Mouse (Mus musculus) left cerebral cortex, adult 18-20 months (tissue): Measurements from ENCODE around the gene Tprn. TPM values are rescaled to one million over a fixed set of nuclear protein-coding genes. Genes with fewer than 3 reads are reported as not detected.

ENCODE experiments used
- DNase-seq, 2 experiments: peaks; one replicate each; pipeline ENCODE4 v3.0.0; 2021 to 2022; ENCODE audit warnings: low spot score in 2 of 2, mixed read lengths in 1 of 2
- total RNA-seq, 2 experiments: library from RNA; stranded (reverse); gene quantifications; 2 replicates each; pipeline ENCODE4 v1.2.3; 2021

Gene Tprn
- total RNA-seq, 2 experiments from 2014 or later: 13.7 to 17.9 TPM

- no peak for DNase-seq
Measured at GRCm38 (mm10) chr2:25263623-25264285, 1.3 kb downstream of the Tprn start.

DNA sequence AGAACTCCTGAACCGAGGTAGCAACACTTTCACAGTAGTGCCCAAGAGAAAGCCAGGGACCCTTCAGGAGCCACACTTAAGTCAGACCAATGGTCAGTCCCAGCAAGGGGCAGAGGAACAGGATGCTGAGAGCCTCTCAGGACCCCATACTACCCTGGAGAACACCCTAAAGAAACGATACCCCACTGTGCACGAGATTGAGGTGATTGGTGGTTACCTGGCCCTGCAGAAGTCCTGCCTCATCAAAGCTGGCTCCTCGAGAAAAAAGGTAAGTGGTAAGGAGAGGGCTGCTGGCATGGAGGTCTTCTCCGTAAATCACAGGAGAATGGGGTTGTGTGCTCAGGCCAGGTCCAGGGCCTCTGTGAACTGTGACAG is 1.9 kb downstream of the Tprn start:
- DNase-seq: no peak

GRCm38 (mm10) chr2:25264851-25265250 is 2.4 kb downstream of the Tprn start:
- no peak for DNase-seq

DNA sequence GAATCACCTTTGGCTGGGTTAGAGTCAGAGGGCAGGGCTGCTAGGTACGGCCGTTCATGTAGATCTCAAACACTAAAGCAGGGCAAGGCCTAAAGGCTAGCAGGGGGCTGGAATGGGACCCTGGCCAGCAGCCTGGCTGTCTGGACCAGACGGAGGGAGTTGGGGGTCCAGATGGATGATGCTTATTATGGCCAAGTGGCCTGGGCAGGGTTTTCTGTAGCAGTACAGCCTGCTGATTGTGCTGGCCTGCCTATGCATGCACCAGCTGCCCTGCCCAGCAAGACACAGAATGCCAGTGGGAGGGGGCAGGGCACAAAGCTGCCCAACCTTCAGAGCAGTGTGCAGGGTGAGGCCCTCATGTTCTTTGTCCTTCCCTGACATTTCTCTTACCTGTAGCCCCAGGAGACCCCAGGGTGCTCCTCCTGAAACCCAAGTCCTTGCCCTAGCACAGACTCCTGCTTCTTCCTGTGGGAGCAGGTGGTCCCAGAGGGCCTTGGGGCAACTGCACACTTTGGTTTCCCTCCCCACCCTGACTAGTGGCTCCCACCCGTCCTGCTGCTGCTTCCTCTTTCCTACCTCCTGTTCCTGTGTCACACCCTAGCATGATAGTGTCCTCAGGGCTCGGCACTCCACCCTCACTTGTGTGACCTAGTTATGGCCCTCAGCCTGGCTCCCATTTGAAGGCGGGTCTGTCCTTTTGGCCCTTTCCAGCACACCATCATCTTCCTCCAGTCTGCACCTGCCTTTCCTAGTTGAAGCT is 3.7 kb downstream of the Tprn start:
- no peak for DNase-seq

GRCm38 (mm10) chr2:25266720-25267119 is 4.3 kb downstream of the Tprn start:
- DNase-seq: peak in 1 of 2 experiments; percentile 35

DNA sequence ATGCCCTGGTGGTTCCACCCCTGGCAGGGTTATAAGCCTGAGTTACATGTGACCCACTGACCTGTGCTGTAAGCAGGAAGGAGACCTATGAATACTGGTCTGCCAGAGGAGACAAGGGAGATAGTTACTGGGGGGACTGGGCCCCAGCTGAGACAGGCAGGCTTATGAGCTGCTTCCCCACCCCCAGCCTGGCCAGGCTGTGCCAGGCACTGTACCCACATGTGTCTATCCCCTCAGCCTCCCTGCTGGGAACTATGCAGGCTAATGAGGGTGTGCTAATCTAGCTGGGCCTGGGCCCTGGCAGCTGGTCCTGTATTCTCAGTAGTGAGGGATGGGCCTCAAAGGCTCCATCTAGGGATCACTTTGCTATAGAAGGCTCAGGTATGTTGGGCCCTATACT is 4.8 kb downstream of the Tprn start:
- DNase-seq: no peak

DNA sequence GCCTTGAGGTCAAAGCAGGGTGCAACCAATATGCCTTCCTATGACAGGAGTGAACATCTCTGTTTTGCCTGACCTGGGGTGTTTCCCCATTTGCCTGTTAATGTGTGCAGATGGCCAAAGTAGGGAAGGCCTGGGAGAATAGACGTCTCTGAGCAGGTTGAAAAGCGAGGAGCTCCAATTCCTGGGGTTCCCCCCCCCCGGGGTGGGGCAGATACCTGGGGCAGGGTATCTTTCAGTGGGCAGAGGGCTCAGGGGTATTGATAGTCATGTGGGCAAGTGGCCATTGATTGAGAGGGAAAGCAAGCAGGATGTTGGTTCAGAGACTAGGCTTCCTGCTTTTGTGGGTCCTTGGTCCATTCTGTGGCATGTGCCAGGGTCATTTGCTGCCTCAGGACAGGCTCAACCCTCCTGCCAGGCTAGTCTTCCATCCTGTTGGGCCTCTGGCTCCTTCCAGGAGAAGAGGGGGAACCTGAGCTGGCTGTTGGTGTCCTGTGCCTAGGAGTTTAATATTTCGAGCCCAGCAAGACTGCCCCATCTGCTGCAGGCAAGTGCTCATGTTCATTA is 5.4 kb downstream of the Tprn start:
- DNase-seq: no peak

GRCm38 (mm10) chr2:25271827-25272511 is 9.6 kb downstream of the Tprn start, which contains the start of the genes Ssna1 and Anapc2:
Ssna1 (minus strand) TSS chr2:25272438.
Anapc2 (plus strand) TSS chr2:25272478.
- peak; percentile 98 to 99 for DNase-seq

DNA sequence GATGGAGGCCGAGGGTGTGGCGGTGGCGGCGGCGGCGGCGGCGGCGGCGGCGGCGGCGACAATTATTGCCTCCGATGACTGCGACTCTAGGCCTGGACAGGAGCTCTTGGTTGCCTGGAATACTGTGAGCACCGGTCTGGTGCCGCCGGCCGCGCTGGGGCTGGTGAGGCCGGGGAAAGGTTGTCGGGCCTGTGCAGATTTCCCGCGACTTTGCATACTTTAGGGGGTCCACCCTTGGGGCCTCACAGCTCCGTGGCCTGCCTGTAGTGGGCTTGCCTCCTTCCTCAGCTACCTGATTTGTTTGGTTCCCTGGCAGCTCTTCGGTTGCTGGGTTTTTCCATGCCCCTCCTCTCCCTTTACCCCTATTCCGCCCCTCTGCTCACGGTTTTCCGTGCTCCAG is 10.1 kb downstream of the Tprn start:
- no peak for DNase-seq

DNA sequence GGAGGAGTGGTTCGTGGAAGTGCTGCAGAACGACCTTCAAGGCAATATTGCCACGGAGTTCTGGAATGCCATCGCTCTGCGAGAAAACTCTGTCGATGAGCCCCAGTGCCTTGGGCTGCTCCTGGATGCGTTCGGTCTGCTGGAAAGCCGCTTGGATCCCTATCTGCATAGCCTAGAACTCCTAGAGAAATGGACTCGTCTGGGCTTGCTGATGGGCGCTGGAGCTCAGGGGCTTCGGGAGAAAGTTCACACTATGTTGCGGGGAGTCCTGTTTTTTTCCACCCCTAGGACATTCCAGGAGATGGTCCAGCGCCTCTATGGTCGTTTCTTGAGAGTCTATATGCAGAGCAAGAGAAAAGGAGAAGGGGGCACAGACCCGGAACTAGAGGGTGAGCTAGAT is 10.6 kb downstream of the Tprn start:
- no peak for DNase-seq

GRCm38 (mm10) chr2:25278928-25279882 is 16.8 kb downstream of the Tprn start:
- peak; percentile 73 to 79 for DNase-seq

DNA sequence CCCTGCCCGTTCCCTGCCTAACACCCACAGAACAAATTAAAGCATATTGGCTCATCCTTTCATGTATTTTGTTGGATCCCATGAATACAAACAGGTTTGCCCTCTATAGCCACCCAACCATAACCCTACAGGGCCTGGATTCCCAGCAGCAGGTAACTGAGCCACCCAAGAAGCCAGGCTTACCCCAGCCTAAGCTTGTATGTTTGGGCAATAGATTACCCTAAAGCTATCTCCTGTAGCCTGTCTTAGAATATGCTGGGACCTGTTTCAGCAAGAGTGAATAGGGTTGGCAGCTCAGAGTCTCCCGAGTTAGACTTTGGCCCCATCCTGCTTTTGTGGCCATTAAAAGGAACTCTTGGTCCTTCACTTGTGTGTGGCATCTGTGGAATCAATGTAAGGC is 23.1 kb downstream of the Tprn start:
- DNase-seq: no peak

DNA sequence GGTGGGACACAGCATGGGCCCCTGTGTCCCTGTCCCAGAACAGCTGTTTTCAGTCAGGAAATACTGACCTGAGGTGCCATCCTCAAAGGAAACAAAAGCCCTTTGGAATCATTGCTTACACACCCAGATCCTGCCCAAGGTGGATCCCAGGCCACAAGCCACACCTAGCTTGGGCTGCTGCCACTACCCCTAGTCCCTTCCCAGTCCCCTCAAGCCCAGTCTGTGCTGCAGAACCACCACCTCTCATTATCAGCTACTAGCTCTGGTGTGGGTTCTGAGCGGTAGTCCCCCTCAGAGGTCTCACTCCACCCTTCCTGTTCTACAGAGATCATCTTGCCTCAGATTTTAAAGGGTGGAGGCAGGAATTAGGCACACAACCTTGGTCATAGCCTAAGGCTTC is 23.9 kb downstream of the Tprn start:
- no peak for DNase-seq

- DNase-seq: no peak
Measured at GRCm38 (mm10) chr2:25286837-25287636, 24.6 kb downstream of the Tprn start.

DNA sequence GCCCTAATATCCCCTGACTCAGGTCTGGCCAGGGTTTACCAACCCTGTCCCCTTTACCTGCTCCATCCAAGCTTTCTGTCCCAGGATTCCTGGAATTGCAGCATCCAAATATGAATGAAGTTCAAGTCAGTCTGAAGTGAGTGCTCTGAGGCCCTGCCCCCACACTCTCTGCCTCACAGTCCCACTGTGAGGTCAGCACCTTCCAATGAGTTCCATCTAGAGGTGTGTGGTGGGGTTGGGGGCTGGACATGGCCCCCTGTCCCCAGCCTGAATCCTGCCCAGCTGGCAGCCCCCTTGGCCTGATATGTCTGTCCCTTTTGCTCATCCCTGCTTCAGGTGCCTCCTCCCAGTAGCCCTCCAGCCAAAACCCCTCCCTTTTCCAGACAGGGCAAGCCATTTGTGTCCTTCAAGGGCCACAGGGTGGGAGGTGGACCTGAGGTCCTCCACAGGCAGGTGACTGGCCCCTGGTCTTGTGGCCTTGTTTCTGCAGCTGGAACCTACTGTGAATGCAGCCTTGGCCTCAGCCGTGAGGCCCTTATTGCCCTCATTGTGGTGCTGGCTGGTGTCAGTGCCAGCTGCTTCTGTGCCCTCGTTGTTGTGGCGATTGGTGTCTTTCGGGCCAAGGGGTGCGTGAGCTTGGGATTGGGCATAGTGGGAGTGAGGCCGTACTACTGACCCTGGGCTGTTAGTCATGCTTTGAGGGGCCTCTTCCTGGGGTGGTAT is 25.7 kb downstream of the Tprn start, which contains the start of gene Tmem210:
Gene Tmem210, plus strand, starts transcription at position 219 of the 723 bp plus-strand sequence.
- no peak for DNase-seq

GRCm38 (mm10) chr2:25288734-25289345 is 26.4 kb downstream of the Tprn start:
- DNase-seq: no peak

- DNase-seq: peak in 1 of 2 experiments; percentile 39
Measured at GRCm38 (mm10) chr2:25289651-25290050, 27.2 kb downstream of the Tprn start, which contains the start of gene Lrrc26. Lrrc26 (plus strand) TSS chr2:25289915.

GRCm38 (mm10) chr2:25290101-25290815 is 27.8 kb downstream of the Tprn start:
- DNase-seq: peak; percentile 53 to 72
